Mouse (Mus musculus): ENCODE results near the gene Tenm2. TPM values are rescaled to one million over a fixed set of nuclear protein-coding genes. Genes with fewer than 3 reads are reported as not detected.

Gene Tenm2
- total RNA-seq, 2 experiments from 2014 or later = 83.7 to 84.3 TPM

GRCm38 (mm10) chr11:36000038-36000437 is 1235.7 kb downstream of the Tenm2 start:
- DNase-seq (ENCODE audit: low spot score in 2 of 2) = no peak
- intact Hi-C loops (cut with DNase I) = loop anchor here (2.0 to 10.0 kb wide), 4 partner anchors 78 to 1155 kb away; no protein-coding TSS in a partner anchor

GRCm38 (mm10) chr11:35998048-35998447 is 1237.7 kb downstream of the Tenm2 start:
- DNase-seq (ENCODE audit: low spot score in 2 of 2) = no peak
- intact Hi-C loops (cut with DNase I) = no loop called here

GRCm38 (mm10) chr11:35995310-35995709 is 1240.5 kb downstream of the Tenm2 start:
- no peak for DNase-seq (ENCODE audit: low spot score in 2 of 2)
- intact Hi-C loops (cut with DNase I) = no loop called here

- intact Hi-C loops (cut with DNase I) = no loop called here
- DNase-seq (ENCODE audit: low spot score in 2 of 2) = peak; percentile 70 to 79
These were observed 1243.9 kb downstream of the Tenm2 start for GRCm38 (mm10) chr11:35991846-35992245.

GRCm38 (mm10) chr11:35989967-35990366 is 1245.8 kb downstream of the Tenm2 start:
- intact Hi-C loops (cut with DNase I) = loop anchor here (5.0 kb wide), 1 partner anchor 88 kb away; no protein-coding TSS in a partner anchor
- DNase-seq (ENCODE audit: low spot score in 2 of 2) = no peak

GRCm38 (mm10) chr11:35985841-35986393 is 1249.8 kb downstream of the Tenm2 start:
- DNase-seq (ENCODE audit: low spot score in 2 of 2) = peak; percentile 84 to 91
- intact Hi-C loops (cut with DNase I) = loop anchor here (5.0 kb wide), 1 partner anchor 84 kb away; no protein-coding TSS in a partner anchor

- no peak for DNase-seq (ENCODE audit: low spot score in 2 of 2)
These were observed 1253.0 kb downstream of the Tenm2 start for GRCm38 (mm10) chr11:35982734-35983133.

GRCm38 (mm10) chr11:35980411-35980917 is 1255.3 kb downstream of the Tenm2 start, which contains the start of gene Wwc1:
TSS of gene Wwc1 (minus strand) at chr11:35980527.
- DNase-seq (ENCODE audit: low spot score in 2 of 2) = peak; percentile 73 to 80
- intact Hi-C loops (cut with DNase I) = loop anchor here (2.0 kb wide), 1 partner anchor 54 kb away; no protein-coding TSS in a partner anchor

More at GRCm38 (mm10) chr11:35982734-35983133, 1253.0 kb downstream of the Tenm2 start:
- intact Hi-C loops (cut with DNase I) = no loop called here

GRCm38 (mm10) chr11:35979733-35980410 is 1255.9 kb downstream of the Tenm2 start:
- DNase-seq (ENCODE audit: low spot score in 2 of 2) = peak in 1 of 2 experiments; percentile 39
- intact Hi-C loops (cut with DNase I) = loop anchor here (2.0 kb wide), 1 partner anchor 53 kb away; no protein-coding TSS in a partner anchor

GRCm38 (mm10) chr11:35979266-35979732 is 1256.5 kb downstream of the Tenm2 start:
- intact Hi-C loops (cut with DNase I) = no loop called here
- DNase-seq (ENCODE audit: low spot score in 2 of 2) = peak in 1 of 2 experiments; percentile 27

GRCm38 (mm10) chr11:35977796-35978195 is 1258.0 kb downstream of the Tenm2 start:
- intact Hi-C loops (cut with DNase I) = no loop called here
- no peak for DNase-seq (ENCODE audit: low spot score in 2 of 2)

GRCm38 (mm10) chr11:35977096-35977495 is 1258.7 kb downstream of the Tenm2 start:
- intact Hi-C loops (cut with DNase I) = no loop called here
- no peak for DNase-seq (ENCODE audit: low spot score in 2 of 2)

GRCm38 (mm10) chr11:35976482-35976881 is 1259.3 kb downstream of the Tenm2 start:
- no peak for DNase-seq (ENCODE audit: low spot score in 2 of 2)
- intact Hi-C loops (cut with DNase I) = no loop called here

GRCm38 (mm10) chr11:35974632-35975450 is 1260.9 kb downstream of the Tenm2 start:
- intact Hi-C loops (cut with DNase I) = no loop called here

GRCm38 (mm10) chr11:35973135-35973534 is 1262.6 kb downstream of the Tenm2 start:
- intact Hi-C loops (cut with DNase I) = no loop called here
- DNase-seq (ENCODE audit: low spot score in 2 of 2) = no peak

More at GRCm38 (mm10) chr11:35974632-35975450, 1260.9 kb downstream of the Tenm2 start:
- no peak for DNase-seq (ENCODE audit: low spot score in 2 of 2)

- intact Hi-C loops (cut with DNase I) = no loop called here
- DNase-seq (ENCODE audit: low spot score in 2 of 2) = no peak
These were observed 1263.4 kb downstream of the Tenm2 start for GRCm38 (mm10) chr11:35972270-35972931.

- intact Hi-C loops (cut with DNase I) = no loop called here
- DNase-seq (ENCODE audit: low spot score in 2 of 2) = no peak
These were observed 1264.7 kb downstream of the Tenm2 start for GRCm38 (mm10) chr11:35970806-35971705.

- intact Hi-C loops (cut with DNase I) = no loop called here
- no peak for DNase-seq (ENCODE audit: low spot score in 2 of 2)
These were observed 1267.5 kb downstream of the Tenm2 start for GRCm38 (mm10) chr11:35968291-35968690.
